Mouse (Mus musculus) layer of hippocampus, postnatal 36 days (tissue): Measurements from ENCODE around the gene Cxcl2. TPM values are rescaled to one million over a fixed set of nuclear protein-coding genes. Genes with fewer than 3 reads are reported as not detected.

ENCODE experiments used
- DNase-seq, 2 experiments: peaks; one replicate each; pipeline ENCODE4 v3.0.0; 2022
- total RNA-seq, 2 experiments: library from RNA; stranded (reverse); gene quantifications; 2 replicates each; pipeline ENCODE4 v1.2.3; 2021

Cxcl2 gene
- total RNA-seq: not detected

GRCm38 (mm10) chr5:90903339-90904020 lies at the start of gene Cxcl2:
Gene Cxcl2 (plus strand): TSS chr5:90903871.
- no peak for DNase-seq

GRCm38 (mm10) chr5:90855308-90856230 lies 48.1 kb upstream of the Cxcl2 start:
- DNase-seq: no peak

GRCm38 (mm10) chr5:90857463-90857862 lies 46.2 kb upstream of the Cxcl2 start:
- no peak for DNase-seq

- DNase-seq: no peak
Observed at GRCm38 (mm10) chr5:90858429-90858828, 45.2 kb upstream of the Cxcl2 start.

GRCm38 (mm10) chr5:90859031-90859430 lies 44.6 kb upstream of the Cxcl2 start:
- peak in 1 of 2 experiments; percentile 18 for DNase-seq

DNA sequence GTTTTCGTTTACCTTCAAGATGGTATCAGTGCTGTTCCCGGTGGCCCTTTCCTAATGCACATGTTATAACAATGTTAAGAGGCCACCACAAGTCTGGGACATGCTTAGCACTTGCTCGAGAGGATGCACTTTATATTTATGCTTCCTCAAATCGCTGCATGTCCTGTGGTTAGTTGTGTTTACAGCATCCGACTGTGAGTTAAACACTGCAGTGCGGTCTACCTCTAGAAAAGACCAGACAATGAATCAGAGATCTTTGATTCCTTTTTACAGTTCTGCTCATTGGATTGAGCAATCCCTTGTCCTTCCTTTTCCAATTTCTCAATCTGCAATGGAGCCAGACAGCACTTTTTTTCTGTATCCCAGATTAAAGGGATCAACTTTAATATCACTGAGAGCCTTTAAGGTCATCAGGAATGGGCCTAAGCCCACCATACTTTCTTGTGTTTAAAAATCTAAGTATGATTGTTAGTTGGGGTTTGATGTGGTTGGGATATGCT lies 41.7 kb upstream of the Cxcl2 start:
- no peak for DNase-seq

DNA sequence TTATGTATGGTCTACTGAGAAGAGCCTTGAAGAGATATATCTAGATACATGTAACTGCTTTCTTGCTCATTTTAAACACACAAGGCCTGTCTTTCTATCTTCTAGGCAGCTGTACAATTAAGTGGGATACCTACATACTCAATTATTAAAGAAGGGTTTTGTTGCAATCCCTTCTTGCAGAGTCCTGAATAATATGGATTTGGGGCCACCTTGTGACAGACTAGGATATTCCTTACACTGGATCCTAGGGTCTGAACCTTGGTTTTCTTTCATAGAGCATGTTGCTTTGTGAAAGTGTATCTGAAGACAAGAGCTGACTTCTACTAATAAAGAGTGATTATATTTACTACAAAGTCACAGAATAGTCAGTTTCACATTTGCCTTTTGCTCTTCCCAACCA lies 36.9 kb upstream of the Cxcl2 start:
- DNase-seq: no peak

DNA sequence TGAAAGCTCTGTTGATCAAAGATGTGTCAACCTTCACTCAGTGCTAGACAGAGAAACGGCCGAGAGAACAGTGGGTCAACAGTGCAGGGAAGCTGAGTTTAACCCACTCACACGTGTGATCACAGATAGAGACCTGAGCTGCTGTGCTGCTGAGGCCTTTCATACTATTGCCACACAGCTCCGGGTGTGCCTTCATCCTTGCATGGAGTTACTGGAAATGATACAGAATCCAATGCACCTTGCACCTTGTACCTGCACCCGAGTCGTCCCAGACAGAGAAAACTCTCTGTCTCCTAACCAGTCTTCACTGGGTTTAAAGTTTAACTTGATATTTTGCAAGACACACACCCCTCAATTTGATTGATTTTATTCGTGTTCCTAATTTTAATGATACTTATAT lies 31.3 kb upstream of the Cxcl2 start:
- DNase-seq: no peak

GRCm38 (mm10) chr5:90876045-90876444 lies 27.6 kb upstream of the Cxcl2 start:
- no peak for DNase-seq

- no peak for DNase-seq
Observed at GRCm38 (mm10) chr5:90876471-90877172, 27.0 kb upstream of the Cxcl2 start.

- DNase-seq: no peak
Observed at GRCm38 (mm10) chr5:90877173-90877512, 26.5 kb upstream of the Cxcl2 start.

DNA sequence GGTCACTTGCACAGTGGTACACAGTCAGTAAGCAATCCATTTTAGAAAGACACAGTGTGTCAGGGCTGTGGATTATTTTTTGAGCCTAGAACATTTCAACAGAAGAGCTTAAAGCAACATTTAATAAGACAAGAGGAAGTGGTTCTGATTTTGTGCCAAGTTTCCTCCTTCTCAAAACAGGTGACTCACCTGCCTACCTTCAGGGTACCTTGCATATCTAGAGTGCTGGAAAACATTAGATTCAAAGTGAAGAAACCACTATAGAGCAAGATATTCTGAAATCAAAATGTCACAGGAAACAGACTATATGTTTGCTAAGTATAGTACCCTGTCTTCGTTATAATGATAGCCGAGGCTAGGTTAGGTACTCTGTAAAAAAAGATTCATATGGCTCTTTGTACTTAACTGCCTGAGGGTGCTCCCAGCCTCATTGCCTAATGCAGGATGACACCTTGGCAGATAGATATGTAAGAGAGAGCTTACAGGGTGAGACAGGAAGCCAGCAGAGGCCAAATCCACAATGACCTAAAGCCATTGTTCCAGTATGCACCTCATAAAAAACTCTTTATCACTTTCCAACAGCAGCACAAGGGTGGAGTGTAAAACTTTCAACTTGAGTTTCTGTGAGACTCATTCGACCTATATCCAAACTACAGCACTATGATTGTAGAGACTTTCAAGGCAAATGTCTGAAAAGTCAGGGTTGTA lies 24.2 kb upstream of the Cxcl2 start:
- no peak for DNase-seq

DNA sequence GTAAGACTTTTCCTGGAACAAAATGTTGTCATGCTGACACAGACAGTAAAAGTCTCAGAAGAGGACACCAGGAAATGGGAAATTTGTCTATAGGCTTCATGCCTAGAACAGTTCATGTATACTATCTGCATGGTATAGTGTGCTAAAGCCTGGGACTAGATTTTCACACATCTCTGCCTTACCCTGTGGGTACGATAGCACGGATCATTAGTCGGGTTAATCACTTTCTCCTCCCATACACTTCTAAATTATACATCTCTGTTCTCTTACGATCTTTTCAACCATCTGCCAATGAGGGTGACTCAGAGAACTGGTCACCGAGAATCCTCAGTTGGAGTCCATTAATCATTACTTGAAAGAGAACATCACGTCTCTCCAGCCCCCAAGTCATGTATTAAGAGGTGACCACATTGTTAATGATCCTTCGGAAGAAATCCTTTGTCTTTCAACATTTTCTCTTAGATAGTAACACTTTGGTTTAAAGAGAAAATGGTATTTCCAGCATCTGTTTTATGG lies 23.3 kb upstream of the Cxcl2 start:
- DNase-seq: no peak

- DNase-seq: no peak
Observed at GRCm38 (mm10) chr5:90881021-90881420, 22.6 kb upstream of the Cxcl2 start.

- no peak for DNase-seq
Observed at GRCm38 (mm10) chr5:90881682-90882081, 22.0 kb upstream of the Cxcl2 start.

- no peak for DNase-seq
Observed at GRCm38 (mm10) chr5:90882146-90882545, 21.5 kb upstream of the Cxcl2 start.

DNA sequence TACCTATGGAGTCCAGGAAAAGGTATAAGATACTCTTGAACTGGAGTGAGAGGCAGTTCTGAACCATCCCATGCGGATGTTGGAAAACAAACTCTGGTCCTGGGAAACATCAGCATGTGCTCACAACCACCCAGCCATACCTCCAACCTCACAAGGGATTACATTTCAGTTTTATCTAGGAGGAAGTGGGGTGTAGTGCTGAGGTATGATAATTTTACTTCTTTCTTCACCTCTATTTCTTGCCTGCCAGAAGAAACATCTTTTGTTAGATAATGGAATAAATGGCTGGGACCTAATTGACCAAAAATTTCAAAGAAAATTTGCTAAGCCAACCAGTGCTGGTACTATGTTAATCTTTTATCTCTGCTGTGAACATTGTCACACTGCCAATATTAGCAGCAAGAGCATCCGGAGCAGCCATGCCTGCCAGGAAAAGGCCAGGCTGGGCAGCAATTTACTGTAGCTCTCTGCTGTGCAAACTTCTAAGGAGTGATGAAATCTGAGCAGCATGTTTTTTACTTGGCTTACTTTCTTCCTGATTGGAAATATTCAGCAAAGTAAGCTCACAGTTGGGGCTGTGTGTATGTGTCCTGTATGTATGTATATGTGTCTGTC lies 18.9 kb upstream of the Cxcl2 start:
- no peak for DNase-seq

DNA sequence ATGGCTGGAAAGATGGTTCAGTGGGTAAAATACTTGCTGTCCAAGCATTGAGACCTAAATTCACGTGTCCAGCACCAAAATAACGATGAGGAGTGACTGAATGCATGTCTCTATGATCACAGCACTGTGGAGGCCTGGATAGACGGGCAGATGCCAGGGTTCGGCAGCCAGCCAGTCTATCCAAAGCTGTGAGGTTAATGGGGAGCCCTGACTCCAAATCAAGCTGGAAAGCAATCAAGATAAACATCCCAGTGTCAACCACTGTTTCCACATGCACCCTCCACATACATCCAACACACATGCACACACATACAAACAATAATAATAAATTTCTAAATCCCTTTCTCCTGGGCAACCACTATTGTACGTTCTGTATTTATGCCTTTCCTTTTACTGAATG lies 15.0 kb upstream of the Cxcl2 start:
- DNase-seq: no peak

DNA sequence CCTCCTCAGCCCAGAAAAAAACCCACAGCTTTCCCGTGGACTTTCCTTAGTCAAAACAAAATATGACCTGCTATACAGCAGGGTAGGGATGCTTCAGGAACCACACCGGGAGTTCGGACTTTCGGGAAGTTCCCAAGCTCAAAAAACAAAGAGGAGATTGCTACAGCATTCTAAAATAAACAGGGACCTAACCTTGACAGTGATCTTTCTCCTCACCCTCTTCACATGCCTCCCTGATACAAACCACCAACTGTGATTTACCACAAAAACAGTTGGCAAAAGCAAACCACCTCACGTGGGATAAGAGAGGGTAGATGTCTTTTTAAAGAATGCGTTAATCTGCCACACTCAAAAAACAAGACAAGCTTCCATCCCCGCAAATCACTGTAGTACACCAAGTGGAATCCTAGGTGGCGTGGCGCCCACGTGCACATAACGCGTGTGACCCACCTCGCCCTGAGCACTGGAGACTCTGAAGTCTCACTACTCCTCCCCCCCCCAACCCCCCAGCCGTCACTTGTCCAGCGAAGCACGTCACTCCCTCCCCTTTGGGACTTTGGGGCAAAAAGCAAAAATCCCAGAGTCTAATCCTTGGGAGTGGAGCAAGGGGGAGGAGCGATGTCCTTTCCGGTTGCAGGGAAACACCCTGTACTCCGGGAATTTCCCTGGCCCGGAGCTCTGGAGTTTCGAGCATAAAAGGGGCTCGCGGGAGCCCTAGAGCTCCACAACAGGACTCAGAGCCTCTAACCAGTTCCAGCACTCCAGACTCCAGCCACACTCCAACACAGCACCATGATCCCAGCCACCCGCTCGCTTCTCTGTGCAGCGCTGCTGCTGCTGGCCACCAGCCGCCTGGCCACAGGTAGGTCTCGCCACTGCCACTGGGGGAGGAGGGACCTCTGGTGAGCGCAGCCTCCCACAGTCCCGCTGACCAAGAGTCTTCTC lies 12.9 kb upstream of the Cxcl2 start, which contains the start of gene Cxcl1:
Gene Cxcl1 (plus strand): TSS at position 723 of the 945 bp plus-strand sequence.
- no peak for DNase-seq

- DNase-seq: no peak
Observed at GRCm38 (mm10) chr5:90891464-90891813, 12.2 kb upstream of the Cxcl2 start.

DNA sequence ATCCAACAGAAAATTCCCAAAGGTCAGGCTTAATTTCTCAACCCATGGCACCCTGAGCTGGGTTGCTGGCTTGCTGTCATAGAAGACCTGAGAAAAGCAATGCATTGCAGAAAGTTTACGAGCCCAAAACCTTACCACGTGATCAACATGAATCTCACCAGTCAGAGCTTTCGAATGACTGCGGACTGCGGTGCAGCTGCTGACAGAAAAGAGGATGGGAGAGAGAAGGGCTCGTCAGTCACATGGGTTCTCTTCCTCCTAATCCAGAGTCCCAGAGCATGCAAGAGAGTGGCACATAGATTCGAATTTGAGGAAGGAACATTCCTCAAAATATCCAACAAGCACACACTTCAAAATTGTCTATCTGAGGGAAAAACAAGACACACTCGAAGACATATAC lies 9.4 kb upstream of the Cxcl2 start:
- DNase-seq: no peak
